Mouse (Mus musculus): ENCODE measurements around the gene Klhl12. TPM values are rescaled to one million over a fixed set of nuclear protein-coding genes. Genes with fewer than 3 reads are reported as not detected.
"Not testable (repeated sequence)": the region's sequence is repeated elsewhere in the genome, so short reads cannot be mapped to it uniquely, and the experiment has no call there.

The Klhl12 gene
- total RNA-seq, 1 experiment from 2014 or later, result 24.9 TPM

DNA sequence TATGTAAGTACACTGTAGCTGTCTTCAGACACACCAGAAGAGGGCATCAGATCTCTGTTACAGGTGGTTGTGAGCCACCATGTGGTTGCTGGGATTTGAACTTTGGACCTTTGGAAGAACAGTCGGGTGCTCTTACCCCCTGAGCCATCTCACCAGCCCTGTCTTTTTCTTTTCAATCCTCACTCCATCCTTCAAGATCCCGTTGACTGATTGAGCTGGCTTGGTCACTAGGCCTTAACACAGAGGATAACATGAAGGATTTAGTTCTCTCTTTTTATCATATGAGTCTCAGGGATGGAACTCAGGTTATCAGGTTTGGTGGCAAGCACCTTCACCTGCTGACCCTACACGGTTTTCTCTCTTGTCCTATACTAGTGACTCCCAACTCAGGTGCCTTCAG lies 6.8 kb upstream of the Klhl12 start:
- DNase-seq, result not testable (repeated sequence)

DNA sequence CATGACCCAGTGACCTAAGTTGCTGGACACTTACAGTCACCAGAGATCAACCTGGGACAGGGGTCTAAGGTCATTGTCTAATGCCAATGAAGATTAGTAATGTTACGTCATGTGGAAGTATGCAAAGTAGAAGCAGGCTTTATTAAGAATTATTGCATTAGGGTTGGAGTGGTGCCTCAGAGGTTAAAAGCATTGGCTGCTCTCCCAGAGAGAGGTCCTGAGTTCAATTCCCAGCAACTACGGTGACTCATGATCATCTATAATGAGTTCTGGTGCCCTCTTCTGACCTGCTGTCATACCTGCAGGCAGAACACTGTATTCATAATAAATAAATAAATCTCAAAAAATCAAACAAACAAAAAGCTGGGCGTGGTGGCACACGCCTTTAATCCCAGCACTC lies 5.1 kb upstream of the Klhl12 start:
- no peak for DNase-seq

DNA sequence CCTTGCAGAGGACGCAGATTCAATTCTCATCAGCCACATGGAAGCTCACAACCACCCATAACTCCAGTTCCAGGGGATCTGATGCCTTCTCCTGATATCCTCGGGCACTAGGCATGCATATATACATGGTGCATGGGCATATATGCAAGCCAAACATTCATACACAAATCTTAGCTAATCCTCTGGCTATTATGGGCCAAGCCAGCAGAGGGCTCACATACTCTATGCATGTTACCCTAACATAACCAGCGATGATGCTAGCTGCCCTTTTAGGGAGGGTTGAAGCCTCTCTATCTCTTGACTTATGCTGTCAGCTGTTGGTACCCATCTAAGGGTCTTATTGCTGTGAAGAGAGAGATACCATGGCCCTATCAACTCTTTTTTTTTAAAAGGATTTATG lies 4.3 kb upstream of the Klhl12 start:
- peak; percentile 52 for DNase-seq

DNA sequence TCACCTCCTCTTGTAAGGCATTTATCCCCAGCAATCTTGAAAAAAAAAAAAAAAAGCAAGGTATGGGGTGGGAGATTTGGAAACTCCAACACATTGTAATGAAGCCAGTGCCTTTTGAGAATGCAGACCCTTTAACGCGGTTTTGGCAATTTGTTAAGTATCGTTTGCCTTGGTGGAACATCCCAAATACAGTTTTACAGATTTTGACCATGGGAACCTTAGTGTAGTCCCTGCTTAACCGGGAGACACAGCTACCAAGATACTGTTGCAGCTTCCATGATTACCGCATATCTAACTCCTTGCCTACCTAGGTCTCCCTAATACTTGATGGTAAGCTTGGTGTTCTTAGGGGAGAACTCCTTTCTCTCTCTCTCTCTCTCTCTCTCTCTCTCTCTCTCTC lies 729 bp downstream of the Klhl12 start:
- no peak for DNase-seq

DNA sequence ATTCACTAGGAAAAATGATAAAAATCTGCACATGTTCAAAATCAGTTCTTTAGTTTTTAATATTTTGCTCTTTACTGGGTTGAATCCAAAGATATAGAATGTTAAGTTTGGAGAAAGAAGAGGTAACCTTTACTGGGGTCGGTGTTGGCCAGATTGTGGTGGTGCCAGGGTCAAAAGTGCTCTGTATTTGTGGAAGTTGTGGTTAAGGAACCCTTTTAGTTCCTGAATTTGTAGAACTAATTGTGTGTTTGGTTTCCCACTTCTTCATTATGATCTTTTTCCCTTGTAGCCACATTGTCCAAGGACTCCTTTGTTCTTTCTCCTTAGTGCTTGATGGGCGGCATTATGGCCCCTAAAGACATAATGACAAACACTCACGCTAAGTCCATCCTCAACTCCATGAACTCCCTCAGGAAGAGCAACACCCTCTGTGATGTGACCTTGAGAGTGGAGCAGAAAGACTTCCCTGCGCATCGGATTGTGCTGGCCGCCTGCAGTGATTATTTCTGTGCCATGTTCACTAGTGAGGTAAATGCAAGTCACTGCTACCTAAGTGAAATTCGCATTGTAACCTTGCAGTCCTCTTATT lies 2.9 kb downstream of the Klhl12 start:
- no peak for DNase-seq

DNA sequence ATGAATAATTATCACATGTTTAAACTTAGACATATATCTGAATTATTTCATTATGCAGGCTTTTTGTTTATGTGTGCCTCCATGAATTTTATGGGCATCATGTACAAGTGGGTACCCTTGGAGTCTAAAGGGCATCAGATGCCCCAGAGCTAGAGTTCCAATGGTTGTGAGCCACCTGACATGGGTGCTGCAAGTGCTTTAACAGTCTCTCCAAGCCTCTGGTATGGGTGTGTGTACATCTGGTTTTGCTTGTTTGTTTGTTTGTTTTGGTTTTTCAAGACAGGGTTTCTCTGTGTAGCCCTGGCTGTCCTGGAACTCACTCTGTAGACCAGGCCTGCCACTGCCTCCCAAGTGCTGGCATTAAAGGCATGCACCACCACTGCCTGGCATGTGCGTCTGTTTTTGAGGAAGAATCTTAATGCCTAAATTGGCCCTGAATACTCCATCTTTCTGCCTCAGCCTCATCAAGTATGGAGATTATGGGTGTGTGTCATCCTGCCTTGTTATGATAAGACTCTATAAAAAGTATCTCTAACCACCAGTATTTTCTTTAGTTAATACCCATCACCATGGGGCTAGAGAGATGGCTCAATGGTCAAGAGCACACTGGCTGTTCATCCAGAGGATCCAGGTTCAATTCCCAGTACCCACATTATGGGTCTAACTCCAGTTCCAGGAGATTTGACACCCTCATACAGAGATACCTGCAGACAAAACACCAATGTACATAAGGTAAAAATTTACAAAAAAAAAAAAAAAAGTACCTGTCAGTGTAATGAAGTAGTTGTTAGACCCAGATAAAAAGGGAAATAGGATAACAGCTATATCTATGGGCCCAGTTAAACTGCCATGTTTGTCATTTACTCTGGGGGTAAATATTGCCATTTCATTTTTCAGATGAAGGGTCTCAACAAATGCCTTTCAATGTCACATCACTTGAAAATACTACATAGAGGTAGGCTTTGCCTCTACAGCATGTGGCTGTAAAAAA lies 5.3 kb downstream of the Klhl12 start:
- DNase-seq, result no peak

DNA sequence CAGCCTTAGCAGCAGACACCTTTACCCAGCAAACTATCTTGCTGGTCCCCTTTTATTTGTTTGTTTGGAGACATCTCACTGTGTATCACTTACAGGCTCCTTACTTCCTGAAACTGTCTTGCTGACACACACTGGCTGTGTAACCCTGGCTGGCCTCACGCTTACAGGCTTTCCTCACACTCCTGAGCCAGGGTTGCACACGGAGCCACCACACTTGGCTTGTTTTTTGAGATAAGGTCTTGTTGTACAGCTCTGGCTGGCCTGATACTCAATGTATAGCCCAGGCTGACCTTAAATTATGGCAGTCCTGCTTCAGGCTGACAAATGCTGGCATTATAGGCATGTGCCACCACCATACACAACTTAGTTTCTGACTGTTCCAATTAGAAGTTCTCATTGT lies 29.3 kb downstream of the Klhl12 start:
- DNase-seq, result no peak

DNA sequence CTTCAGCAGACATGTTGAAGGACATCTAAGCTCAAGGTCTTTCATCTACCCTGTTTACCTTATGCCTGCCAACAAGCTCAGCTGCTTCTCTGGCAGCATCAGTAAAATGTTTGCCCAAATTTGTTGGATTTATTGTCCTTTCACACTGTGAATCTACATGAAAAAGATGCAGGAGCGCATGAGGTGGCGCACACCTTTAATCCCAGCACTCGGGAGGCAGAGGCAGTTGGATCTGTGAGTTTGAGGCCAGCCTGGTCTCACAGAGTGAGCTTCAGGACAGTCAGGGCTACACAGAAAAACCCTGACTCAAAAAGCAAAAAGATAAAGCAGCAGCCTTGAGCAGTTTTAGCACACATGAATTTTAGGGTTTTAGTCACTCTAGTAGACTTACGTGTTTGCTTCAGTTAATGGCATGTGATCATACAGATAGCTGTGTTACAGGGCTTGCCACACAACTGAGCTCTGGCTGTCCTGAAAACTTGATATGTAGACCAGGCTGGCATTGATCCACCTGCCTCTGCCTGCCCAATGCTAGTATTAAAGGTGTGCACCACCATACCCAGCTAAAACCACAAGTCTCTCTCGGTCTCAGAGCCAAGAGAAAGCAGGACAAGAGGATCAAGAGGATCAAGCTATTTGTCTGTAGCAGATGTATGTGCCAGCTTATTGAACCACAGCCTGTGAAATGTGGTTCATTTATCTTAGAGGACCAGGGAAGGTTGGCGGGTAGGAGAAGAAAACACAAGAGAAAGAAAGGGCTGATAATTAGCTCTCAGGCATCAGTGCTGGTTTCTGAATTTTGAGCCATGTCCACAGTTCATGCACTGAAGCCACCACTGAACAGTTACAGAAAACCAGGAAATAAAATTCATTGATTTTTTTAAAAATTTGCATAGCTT lies 35.8 kb downstream of the Klhl12 start:
- DNase-seq, result no peak

DNA sequence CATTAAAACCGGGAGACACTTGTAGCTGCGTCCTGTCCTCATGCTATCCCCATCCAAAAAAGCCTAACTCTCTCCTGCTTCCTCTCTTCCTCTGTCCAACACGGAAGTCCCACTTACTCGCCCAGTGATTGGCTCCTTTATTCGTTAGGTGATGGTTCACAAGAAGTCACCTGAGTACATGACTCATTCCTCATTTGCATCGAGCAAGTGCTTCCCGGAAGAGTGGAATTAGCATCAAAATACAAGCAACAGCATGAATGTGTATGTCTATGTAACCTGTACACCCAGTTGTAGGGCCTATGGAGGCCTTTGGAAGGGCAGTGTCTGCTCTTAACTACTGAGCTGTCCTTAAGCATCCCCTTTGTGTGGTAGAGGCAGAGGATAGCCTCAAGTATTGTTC lies 36.9 kb downstream of the Klhl12 start:
- no peak for DNase-seq

DNA sequence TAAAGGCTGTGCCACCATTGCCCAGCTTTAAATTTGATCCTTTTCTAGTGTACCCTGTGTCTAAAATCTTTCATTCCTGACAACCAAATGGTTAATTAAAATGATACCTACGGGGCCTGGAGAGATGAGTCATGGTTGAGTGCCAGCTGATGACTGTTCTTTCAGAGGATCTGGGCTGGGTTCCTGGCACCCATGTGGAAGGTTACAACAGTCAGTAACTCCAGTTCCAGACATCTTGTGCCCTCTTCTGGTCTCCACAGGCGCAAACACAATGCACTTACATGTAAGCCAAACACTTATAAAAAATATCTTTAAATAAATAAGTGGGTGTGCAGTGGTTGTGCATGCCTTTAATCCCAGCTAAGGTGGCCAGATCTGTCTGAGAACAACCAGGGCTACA lies 38.2 kb downstream of the Klhl12 start:
- no peak for DNase-seq

DNA sequence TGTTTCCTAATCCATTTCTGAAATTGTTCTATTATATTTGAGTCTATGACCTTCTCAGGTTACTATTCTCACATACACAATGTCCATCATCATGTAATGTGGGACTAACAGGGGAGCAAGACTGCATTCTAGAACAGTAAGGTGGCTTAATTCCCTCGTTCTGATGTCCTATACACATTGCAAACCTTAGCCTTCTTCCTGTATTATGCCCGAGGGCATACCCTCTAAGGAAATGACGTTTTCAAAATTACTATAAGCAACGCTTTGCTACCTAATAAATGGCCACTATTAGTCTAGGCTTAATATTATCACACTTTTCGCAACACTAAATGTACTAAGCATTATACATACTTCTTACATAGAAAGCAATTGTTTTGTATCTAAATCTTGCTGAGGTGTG lies 38.6 kb downstream of the Klhl12 start:
- DNase-seq, result no peak

DNA sequence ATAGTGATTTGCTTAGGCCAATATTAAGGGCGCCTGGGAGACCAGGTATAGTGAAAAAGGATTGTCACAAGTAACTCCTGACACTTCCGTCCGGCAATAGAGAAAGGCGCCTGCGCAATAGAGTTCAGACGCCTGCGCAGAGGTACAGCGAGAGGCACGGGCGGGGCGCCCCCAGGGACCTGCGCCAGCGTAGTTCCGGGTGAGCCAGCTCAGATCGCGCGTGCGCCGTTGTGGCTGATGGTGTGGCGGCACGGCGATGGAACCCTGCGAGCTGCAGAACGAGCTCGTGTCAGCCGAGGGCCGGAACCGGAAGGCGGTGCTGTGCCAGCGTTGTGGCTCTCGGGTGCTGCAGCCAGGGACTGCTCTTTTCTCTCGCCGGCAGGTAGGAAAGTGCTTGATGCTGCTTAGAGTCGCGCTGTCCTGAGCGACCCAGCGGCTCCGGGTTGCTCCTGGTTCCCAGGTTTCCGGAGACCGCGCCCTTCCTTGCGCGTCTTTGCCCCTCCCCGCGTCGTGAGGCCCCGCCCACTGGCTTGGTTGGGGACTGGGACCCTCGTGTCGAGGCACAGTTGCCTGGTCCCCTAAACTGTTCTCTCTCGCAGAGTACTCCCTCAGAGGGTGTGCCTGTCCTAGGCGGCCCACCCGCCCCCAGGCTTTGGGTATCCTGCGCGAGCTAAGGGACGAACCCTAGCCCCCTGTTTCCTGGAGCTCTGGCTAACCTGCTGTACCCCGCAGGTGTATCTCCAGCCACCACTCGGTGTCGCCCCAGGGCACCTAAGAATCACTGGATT lies 39.3 kb downstream of the Klhl12 start, which contains the start of gene Rabif:
Gene Rabif (plus strand): TSS at position 221 of the 788 bp plus-strand sequence.
- peak; percentile 99 for DNase-seq

DNA sequence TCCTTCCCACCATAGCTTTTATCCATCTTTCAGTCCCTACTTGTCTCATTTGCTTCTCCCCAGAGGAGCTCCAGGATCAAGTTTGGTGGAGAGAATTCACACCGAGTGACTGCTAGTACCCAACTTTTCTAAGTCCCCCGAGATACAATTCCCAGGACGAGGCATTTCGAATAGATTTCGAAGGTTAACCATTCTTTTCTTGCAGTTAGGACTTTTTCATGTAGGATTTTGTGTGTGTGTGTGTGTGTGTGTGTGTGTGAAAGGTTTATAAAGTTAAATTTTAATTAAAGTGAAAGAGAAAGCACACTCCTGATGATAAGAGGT lies 39.8 kb downstream of the Klhl12 start:
- no peak for DNase-seq

DNA sequence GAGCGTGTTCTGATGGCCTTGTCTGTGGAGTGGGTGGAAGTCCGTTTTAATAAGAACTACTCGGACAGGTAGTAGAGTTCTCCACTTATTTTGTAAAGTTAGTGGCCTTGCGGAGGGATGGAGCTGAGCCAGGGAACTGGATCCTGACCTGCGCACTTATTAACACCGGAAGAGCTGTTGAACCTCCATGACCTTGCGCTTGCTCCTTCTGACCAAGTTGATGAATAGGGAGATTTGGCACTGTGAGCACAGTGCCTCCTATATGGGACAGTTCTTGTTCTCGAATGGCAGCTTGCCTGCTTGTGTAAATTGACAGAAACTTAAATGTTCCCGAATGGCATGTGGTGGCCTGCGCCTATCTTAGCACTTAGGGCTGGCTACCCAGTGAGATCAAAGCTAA lies 40.7 kb downstream of the Klhl12 start:
- peak; percentile 26 for DNase-seq

DNA sequence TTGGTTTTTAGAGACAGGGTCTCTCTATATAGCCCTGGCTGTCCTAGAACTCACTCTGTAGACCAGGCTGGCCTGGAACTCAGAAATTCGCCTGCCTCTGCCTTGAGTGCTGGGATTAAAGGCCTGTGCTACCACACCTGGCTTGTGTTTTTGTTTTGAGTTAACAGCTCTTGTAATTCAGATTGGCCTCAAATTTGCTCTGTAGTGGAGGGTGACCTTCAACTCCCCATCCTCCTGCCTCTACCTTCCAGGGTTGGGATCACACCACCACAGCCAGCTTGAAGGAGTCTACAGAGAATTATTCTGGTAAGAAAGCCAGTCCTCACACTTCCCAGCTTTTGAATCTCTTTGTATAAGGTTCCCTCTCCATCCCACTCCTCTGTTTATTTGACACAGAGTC lies 45.6 kb downstream of the Klhl12 start:
- no peak for DNase-seq

DNA sequence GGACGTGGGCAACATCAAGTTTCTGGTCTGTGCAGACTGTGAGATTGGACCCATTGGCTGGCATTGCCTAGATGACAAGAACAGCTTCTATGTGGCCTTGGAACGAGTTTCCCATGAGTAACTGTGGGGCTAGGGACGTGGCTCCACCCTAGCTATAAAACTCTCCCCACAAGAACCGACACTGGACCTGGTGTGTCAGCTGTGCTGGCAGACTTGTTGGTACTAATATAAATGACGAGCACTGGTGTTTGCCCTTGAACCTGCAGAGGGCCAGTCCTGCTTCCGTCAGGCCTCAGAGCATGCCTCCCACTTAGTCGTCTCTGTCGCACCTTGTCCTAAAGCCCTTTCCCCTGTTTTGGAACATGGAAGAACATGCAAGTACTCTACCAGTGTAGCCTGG lies 50.9 kb downstream of the Klhl12 start:
- DNase-seq, result peak; percentile 22

DNA sequence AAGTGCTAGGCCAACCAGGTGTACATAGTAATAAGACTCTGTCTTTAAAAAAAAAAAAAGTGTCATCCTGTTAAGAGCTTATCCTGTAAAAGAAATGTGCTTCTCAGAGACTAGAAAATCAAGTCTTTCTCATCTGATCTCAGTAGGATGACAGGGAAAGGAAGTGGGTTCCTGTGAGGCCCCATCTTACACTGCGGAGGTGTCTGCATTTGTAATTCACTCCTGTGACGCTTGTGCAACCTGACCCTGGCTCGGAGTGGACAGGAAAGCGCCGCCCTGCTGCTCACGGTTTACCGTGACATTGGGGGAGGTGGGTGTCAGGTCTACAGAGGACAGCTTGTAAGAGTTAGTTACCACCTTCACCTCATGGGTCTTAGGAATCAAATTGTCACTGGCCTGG lies 54.7 kb downstream of the Klhl12 start:
- no peak for DNase-seq

DNA sequence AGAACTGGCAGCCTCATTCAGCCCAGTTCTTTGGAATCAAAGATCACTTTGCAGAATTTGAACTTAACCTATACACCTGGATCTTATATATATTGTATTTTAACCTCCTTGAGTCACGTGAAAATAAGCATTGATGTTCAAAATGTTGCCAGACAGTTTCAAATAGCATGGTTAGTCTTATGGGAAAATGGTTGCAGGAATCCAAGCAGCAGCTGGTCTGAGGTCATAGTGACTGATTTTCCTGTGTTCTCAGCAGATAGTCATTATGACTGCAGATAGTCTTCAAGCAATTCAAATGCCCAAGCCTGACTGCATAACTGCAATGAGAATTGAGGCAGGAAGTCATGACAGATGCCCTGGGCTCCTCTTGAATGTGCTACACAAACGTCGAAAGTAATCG lies 56.9 kb downstream of the Klhl12 start:
- DNase-seq, result no peak

DNA sequence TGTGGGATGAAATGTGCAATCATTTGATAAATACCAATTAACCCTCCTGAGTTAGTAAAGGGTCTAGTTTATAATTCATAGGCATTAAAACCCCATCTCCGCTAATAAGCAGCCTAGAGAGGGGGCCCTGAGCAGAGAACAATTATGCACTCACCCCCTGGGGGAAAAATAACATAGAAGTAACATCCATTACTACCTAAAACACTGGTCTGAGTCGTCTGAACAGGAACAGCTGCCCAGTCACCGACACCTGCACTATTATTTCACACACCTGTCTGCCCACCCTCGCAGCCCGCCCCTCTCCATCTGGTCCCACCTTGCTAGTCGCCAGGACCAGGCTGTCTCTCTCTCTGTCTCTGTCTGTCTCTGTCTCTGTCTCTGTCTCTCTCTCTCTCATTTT lies 57.3 kb downstream of the Klhl12 start:
- DNase-seq, result no peak

DNA sequence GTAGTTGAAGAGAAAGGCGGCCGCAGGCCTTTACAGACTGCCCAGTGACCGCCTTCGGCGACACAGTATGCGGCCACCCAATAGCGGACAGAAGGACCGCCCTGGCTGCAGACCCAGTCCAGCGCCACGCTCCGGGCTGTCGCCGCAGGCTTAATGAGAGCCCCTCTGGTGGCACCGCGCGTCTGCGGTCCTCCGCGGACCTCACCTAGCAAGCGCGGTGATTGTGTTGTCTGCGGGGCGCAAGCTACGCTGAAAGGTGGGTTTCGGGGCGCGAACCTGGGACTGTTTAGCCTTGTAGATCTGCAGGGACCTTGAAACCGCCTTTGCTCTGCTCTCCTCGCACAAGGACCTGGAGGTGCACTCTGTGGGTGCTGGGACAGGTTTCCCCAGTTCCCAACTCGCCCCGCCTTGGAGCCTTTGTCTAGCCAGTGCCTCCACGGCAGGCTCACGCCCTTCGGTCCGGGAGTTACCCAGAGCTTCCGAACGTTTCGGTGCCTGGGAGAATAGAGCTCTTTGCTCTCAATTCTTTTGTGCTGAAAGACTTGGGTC lies 58.1 kb downstream of the Klhl12 start:
- DNase-seq, result peak; percentile 32

DNA sequence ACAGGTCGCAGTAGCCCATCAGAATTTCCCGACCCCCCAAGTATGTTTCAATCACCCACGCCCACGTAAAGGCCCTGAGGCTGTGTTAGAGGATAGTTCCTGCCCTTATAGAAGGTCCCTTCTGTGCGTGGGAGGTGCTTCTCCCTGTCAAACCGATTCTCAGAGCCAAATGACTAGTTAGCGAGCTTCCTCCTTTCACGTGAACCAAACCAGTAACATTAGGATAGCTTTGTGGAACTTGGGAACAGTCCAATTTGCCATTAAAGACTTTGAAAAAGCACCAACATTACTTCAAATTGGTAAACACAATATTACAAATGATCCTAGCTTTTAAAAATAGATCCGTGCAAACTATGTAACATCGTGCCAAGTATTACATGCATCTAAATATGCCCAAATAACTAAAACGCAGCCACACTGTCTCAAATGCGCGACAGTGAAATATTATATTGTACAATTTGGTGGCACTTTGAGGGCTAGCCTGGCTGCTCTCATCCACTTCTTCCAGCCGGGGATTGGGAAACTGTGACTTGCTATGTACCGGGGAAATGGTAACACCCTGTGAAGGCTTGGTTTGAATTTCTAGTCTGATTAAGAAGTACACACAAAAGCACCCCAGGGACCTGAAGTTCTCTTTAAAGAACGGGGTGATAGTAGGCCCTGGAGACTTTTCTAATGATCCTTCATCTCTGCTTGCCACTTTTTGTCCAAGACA lies 58.7 kb downstream of the Klhl12 start:
- DNase-seq, result no peak

Measured in adrenal gland, postnatal 25 days (tissue).